Mouse (Mus musculus): ENCODE measurements around the gene Oser1. TPM values are rescaled to one million over a fixed set of nuclear protein-coding genes. Genes with fewer than 3 reads are reported as not detected.

Gene Oser1
- total and polyA plus RNA-seq, 2 experiments from 2014 or later: 26.6 to 57.3 TPM

DNA sequence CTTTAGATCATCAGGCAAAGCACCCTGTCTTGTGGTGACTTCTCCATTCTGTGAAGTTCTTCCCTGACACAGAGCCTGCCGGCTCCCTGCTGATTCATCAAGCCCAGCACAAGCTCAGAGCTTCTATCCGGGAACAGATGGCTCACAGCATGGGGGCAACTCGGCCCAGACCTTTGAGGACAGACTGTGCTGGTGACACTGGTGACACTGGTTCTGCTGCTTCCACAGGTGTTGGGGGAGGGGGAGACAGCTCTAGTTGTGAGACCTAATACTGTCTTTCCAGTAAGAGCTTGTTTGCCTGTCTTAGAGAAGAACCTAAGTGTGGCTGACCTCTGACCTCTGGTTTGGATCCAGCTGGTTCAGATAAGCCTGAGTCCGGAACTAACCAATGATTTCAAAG lies 9.5 kb upstream of the Oser1 start:
- Histone ChIP-seq H3K4me2 (ENCODE audit: low read depth) (no peak overlapping the region), H3K4me1 (ENCODE audit: insufficient read depth) (peaks cover 5% of the 10 kb centered on the region; the same call in 1 of the 2 replicates), H3K9me3 (ENCODE audit: low read length) (no peaks in the 10 kb centered on the region), H3K27ac (ENCODE audit: low read depth, low read length) (no peak overlapping the region), H3K4me3 (ENCODE audit: low read depth, low read length) (no peak overlapping the region), H3K36me3 (ENCODE audit: insufficient read depth) (no peaks in the 10 kb centered on the region), H3K27me3 (ENCODE audit: insufficient read depth, low read length) (no peaks in the 10 kb centered on the region), H3K9ac (no peak overlapping the region)
- ATAC-seq (no peak), DNase-seq (no peak)
- WGBS: 22% methylated on average over 4 of the region's 4 CpGs
- TF ChIP-seq CTCF (IDR thresholded peaks at IDR 0.05; ENCODE audit: low read depth): no peak

DNA sequence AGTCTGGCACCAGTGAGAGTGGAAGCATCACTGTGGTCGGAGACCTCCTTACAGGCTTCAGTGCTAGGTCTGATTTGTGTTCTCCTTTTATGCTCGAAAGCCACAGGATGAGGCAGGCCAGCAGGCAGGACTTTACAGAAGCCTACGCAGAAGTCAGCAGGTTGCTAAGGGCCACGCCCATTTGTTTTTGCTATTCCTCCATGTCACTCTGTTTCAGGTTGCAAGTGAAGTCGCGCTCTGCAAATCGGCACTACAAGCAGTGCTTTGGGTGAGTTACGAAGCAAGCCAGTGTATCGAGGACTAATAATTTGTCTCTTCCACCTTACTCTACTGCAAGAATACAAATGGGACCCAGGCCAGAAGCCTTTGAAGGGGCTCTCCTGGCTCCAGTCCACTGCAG lies 6.8 kb upstream of the Oser1 start:
- WGBS: 88% methylated on average over 9 of the region's 9 CpGs
- ATAC-seq: no peak
- Histone ChIP-seq H3K27ac (ENCODE audit: low read depth, low read length) (no peak overlapping the region), H3K36me3 (ENCODE audit: insufficient read depth) (no peaks in the 10 kb centered on the region), H3K9me3 (ENCODE audit: low read length) (no peaks in the 10 kb centered on the region), H3K4me1 (ENCODE audit: insufficient read depth) (no peaks in the 10 kb centered on the region), H3K4me2 (ENCODE audit: low read depth) (no peak overlapping the region), H3K4me3 (ENCODE audit: low read depth, low read length) (no peak overlapping the region), H3K9ac (no peak overlapping the region), H3K27me3 (ENCODE audit: insufficient read depth, low read length) (no peaks in the 10 kb centered on the region)
- no peak for DNase-seq
- TF ChIP-seq CTCF (IDR thresholded peaks at IDR 0.05; ENCODE audit: low read depth): no peak

DNA sequence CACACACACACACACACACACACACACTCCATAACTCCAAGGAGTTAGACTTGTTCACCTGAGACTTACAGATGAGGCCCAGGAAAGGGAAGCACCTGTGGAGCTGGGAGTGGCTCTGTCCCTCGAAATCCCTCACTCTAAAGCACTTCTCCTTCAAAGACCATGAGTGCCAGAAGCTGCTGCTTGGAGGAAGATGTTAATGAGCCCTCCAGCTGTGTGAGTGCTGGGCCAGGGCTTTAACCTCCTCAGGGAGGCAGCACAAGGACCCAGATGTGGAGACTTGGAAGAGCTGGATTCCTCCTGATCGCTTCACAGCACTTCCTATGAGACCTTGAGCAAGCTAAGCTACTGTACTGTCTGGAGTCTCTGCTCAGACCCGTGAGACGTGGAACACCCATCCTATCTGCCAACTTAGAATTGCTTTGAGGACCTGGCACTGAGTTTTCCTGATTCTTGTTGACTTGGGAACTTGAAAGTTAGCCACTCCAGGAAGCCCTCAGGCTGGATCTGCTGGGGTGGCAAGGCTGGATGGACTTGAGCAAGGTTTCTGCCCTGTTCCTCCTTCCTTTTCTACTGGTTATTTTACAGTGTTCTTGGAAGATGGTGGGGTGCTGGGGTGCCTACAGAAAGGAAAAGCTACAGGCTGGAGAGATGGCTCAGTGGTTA lies 4.0 kb upstream of the Oser1 start:
- no peak overlapping the region for H3K4me3 ChIP-seq (ENCODE audit: low read depth, low read length)
- WGBS: 53% methylated on average over 4 of the region's 4 CpGs
- DNase-seq: no peak
- H3K9ac ChIP-seq: no peak overlapping the region
- H3K36me3 ChIP-seq (ENCODE audit: insufficient read depth): no peaks in the 10 kb centered on the region
- no peak overlapping the region for H3K27ac ChIP-seq (ENCODE audit: low read depth, low read length)
- no peaks in the 10 kb centered on the region for H3K9me3 ChIP-seq (ENCODE audit: low read length)
- ATAC-seq: no peak
- no peak overlapping the region for H3K4me2 ChIP-seq (ENCODE audit: low read depth)
- TF ChIP-seq CTCF (IDR thresholded peaks at IDR 0.05; ENCODE audit: low read depth): no peak
- no peaks in the 10 kb centered on the region for H3K27me3 ChIP-seq (ENCODE audit: insufficient read depth, low read length)
- no peaks in the 10 kb centered on the region for H3K4me1 ChIP-seq (ENCODE audit: insufficient read depth)

DNA sequence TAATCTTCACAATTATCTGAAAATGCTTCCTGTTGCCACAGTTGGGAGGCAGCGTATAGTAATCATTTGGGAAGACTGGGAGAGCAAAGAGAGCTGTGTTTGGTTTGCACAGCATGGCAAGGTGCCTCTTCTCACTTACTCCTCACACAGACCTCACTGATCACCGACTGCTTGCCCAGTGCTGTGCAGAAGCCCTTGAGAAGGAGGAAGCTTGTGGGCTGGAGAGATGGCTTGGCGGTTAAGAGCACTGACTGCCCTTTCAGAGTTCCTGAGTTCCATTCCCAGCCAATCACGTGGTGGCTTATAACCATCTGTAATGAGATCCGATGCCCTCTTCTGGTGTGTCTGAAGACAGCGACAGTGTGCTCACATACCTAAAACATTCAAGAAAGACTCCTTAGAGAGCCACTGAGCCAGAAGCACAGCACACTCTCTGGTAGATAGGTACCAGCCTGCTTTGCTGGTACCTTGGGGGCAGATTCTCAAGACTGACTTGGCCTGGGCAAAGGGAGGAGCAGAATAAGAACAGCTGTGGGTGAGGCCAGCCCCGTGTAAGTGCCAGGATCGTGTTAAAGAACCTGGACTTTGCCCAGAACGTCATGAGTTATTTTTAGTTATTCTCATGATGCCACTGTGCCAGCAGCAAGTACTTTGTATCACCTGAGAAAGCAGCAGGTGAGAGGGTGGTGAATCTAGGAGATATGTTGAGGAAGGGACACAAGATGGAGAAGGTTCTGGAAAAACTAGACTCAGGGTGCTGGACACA lies 1.4 kb downstream of the Oser1 start:
- H3K4me3 ChIP-seq (ENCODE audit: low read depth, low read length): no peak overlapping the region
- no peak for DNase-seq
- H3K27ac ChIP-seq (ENCODE audit: low read depth, low read length): no peak overlapping the region
- ATAC-seq: no peak
- TF ChIP-seq CTCF (IDR thresholded peaks at IDR 0.05; ENCODE audit: low read depth): no peak; the same call in 1 of the 2 replicates
- no peak overlapping the region for H3K9ac ChIP-seq
- H3K27me3 ChIP-seq (ENCODE audit: insufficient read depth, low read length): no peaks in the 10 kb centered on the region
- H3K4me2 ChIP-seq (ENCODE audit: low read depth): no peak overlapping the region
- no peaks in the 10 kb centered on the region for H3K9me3 ChIP-seq (ENCODE audit: low read length)
- 0 out of 2 replicates have a peak, but pooled peaks cover 4% of the 10 kb centered on the region for H3K36me3 ChIP-seq (ENCODE audit: insufficient read depth)
- H3K4me1 ChIP-seq (ENCODE audit: insufficient read depth): peaks cover 16% of the 10 kb centered on the region
- WGBS: 80% methylated on average over 9 of the region's 9 CpGs

DNA sequence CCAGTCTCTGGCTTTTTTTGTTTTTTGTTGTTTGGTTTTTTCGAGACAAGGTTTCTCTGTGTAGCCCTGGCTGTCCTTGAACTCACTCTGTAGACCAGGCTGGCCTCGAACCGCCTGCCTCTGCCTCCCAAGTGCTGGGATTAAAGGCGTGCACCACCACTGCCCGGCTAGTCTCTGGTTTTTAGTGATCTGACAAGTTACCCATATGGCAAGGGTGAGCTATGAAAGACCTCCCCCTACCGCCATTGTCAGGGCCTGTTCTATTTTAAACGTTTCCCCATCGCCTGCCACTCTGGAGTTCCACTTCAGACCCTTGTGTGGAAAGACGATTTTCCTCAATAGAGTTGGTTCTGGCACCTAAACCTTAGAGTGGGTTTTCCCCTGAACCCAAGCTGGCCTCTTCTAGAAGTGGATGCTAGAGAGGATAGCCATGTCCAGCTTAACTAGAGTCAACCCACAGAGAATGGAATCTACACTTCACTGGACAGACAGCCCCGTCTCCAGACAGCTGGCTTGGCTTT lies 4.1 kb downstream of the Oser1 start:
- Histone ChIP-seq H3K36me3 (ENCODE audit: insufficient read depth) (0 out of 2 replicates have a peak, but pooled peaks cover 4% of the 10 kb centered on the region), H3K4me1 (ENCODE audit: insufficient read depth) (peaks cover 22% of the 10 kb centered on the region), H3K4me2 (ENCODE audit: low read depth) (peak overlapping the region; percentile 73), H3K4me3 (ENCODE audit: low read depth, low read length) (peak overlapping the region; percentile 77), H3K27ac (ENCODE audit: low read depth, low read length) (peak overlapping the region; percentile 92), H3K9me3 (ENCODE audit: low read length) (no peaks in the 10 kb centered on the region), H3K9ac (peak overlapping the region; percentile 78), H3K27me3 (ENCODE audit: insufficient read depth, low read length) (no peaks in the 10 kb centered on the region)
- DNase-seq (no peak), ATAC-seq (no peak)
- no peak for TF ChIP-seq CTCF (IDR thresholded peaks at IDR 0.05; ENCODE audit: low read depth)
- WGBS: 26% methylated on average over 10 of the region's 10 CpGs

DNA sequence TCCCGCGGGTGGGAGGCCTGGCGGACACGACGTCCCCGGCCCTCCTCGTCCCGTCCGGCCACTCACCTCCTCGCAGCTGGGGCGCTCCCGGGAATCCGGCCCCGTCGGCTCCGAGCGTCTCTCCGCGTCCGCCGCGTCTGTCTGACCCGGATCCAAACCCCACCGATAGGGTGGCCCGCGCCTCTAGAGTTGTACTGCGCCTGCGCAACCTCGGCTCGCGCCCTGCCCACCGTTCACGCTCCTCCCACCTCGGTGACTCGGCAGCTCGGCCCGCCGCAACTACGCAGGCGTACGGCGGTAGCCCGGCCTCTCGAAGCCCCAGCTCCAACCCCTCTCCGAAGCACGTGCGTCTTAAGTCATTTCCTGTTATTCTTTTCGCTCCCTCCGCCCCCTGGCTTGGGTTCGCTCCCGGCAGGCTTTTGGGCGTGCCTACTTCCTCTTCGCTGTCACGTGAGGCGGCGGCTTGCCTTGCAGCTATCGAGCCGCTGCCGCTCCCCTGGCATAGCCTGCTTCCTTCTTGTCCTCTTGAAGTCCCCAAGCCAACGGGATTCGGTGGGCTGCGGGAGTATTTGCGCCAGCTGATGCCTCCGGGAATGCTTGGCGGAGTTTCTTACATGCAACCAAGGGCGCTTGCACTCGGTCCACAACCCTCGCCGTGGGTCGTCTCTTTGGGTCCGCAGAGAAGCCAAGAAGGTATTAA lies 5.0 kb downstream of the Oser1 start:
- peak; percentile 53 for TF ChIP-seq CTCF (IDR thresholded peaks at IDR 0.05; ENCODE audit: low read depth)
- H3K9ac ChIP-seq: peak overlapping the region; percentile 78
- H3K9me3 ChIP-seq (ENCODE audit: low read length): no peaks in the 10 kb centered on the region
- under 1% methylated on average over 61 of the region's 71 CpGs for WGBS
- ATAC-seq (peak; percentile 99), DNase-seq (peak; percentile 100)
- H3K27me3 ChIP-seq (ENCODE audit: insufficient read depth, low read length): no peaks in the 10 kb centered on the region
- peak overlapping the region; percentile 77 for H3K4me3 ChIP-seq (ENCODE audit: low read depth, low read length)
- H3K4me1 ChIP-seq (ENCODE audit: insufficient read depth): peaks cover 22% of the 10 kb centered on the region
- peaks cover 7% of the 10 kb centered on the region; the same call in 1 of the 2 replicates for H3K36me3 ChIP-seq (ENCODE audit: insufficient read depth)
- H3K27ac ChIP-seq (ENCODE audit: low read depth, low read length): peak overlapping the region; percentile 92
- H3K4me2 ChIP-seq (ENCODE audit: low read depth): peak overlapping the region; percentile 90
